Mouse (Mus musculus) midbrain, embryonic 10.5 days (tissue): ENCODE measurements around the gene Agt. TPM values are rescaled to one million over a fixed set of nuclear protein-coding genes. Genes with fewer than 3 reads are reported as not detected.

Source experiments
- DNase-seq: peaks from one replicate; pipeline ENCODE4 v3.0.0-alpha.2; 2017; ENCODE audit warnings: low spot score
- H3K27ac ChIP-seq: fragments of 300-500 bp; sonication (generic); replicated peaks from 2 replicates; pipeline ENCODE4 v1.5.1; 2016; ENCODE audit warnings: mild to moderate bottlenecking
- H3K27me3 ChIP-seq: fragments of 300-500 bp; sonication (generic); 2 replicates; pipeline ENCODE4 v1.6.1; 2016; ENCODE audit warnings: low read depth, mild to moderate bottlenecking; ENCODE audit not compliant: poor library complexity, severe bottlenecking
- H3K36me3 ChIP-seq: fragments of 300-500 bp; sonication (generic); 2 replicates; pipeline ENCODE4 v1.6.1; 2016; ENCODE audit warnings: mild to moderate bottlenecking, moderate library complexity
- H3K4me1 ChIP-seq: fragments of 300-500 bp; sonication (generic); 2 replicates; pipeline ENCODE4 v1.6.1; 2016
- H3K4me3 ChIP-seq: fragments of 300-500 bp; sonication (generic); 2 replicates; pipeline ENCODE4 v1.5.1; 2016; ENCODE audit warnings: mild to moderate bottlenecking, moderate library complexity
- H3K9me3 ChIP-seq: fragments of 300-500 bp; sonication (generic); replicated peaks from 2 replicates; pipeline ENCODE4 v1.6.1; 2016; ENCODE audit warnings: mild to moderate bottlenecking
- WGBS: fragments of 180-500 bp; shearing (Covaris S2); methylation state at CpG from one replicate; pipeline ENCODE4 v1.1.7; 2016; 5-methylcytosine and 5-hydroxymethylcytosine counted together
- polyA plus RNA-seq: library from polyadenylated mRNA; unstranded; fragments of >200 nt; fragmentation: Nextera tagmentation; extraction: Ambion mirVana; gene quantifications from 2 replicates; pipeline ENCODE4 v1.2.1, GENCODE M21; 2016

Gene Agt
- polyA plus RNA-seq, 1 experiment from 2014 or later, result not detected

GRCm38 (mm10) chr8:124520249-124521080 is 49.0 kb downstream of the Agt start, which contains the start of gene Cog2:
Gene Cog2, plus strand, starts transcription at chr8:124520767.
- Histone ChIP-seq H3K27me3 (no peaks in the 10 kb centered on the region), H3K9me3 (no peaks in the 10 kb centered on the region), H3K36me3 (peaks cover 6% of the 10 kb centered on the region), H3K4me1 (peaks cover 12% of the 10 kb centered on the region), H3K4me3 (peak within 1 kb of the TSS; percentile 90), H3K27ac (peak within 1 kb of the TSS; percentile 80)
- 10% methylated on average over 50 of the region's 50 CpGs for WGBS
- DNase-seq, result peak; percentile 93

GRCm38 (mm10) chr8:124517142-124517541 is 52.4 kb downstream of the Agt start:
- H3K4me1 ChIP-seq, result peaks cover 11% of the 10 kb centered on the region
- no peak for DNase-seq
- no peaks in the 10 kb centered on the region for H3K27me3 ChIP-seq
- WGBS, result 75% methylated on average over 6 of the region's 6 CpGs
- H3K36me3 ChIP-seq, result no peaks in the 10 kb centered on the region
- H3K27ac ChIP-seq, result no peak overlapping the region
- H3K4me3 ChIP-seq, result no peak overlapping the region
- no peaks in the 10 kb centered on the region for H3K9me3 ChIP-seq

- H3K4me3 ChIP-seq, result no peak overlapping the region
- 80% methylated on average over 6 of the region's 6 CpGs for WGBS
- H3K27me3 ChIP-seq, result no peaks in the 10 kb centered on the region
- peaks cover 4% of the 10 kb centered on the region for H3K4me1 ChIP-seq
- H3K36me3 ChIP-seq, result no peaks in the 10 kb centered on the region
- DNase-seq, result no peak
- no peak overlapping the region for H3K27ac ChIP-seq
- no peaks in the 10 kb centered on the region for H3K9me3 ChIP-seq
Measured at GRCm38 (mm10) chr8:124516525-124516924, 53.0 kb downstream of the Agt start.

- Histone ChIP-seq H3K27ac (no peak overlapping the region), H3K36me3 (no peaks in the 10 kb centered on the region), H3K9me3 (no peaks in the 10 kb centered on the region), H3K4me1 (no peaks in the 10 kb centered on the region), H3K4me3 (no peak overlapping the region), H3K27me3 (no peaks in the 10 kb centered on the region)
- 79% methylated on average over 3 of the region's 3 CpGs for WGBS
- no peak for DNase-seq
Measured at GRCm38 (mm10) chr8:124516039-124516438, 53.5 kb downstream of the Agt start.

- H3K27me3 ChIP-seq, result no peaks in the 10 kb centered on the region
- no peak overlapping the region for H3K27ac ChIP-seq
- H3K4me3 ChIP-seq, result no peak overlapping the region
- no peaks in the 10 kb centered on the region for H3K4me1 ChIP-seq
- WGBS, result 76% methylated on average over 3 of the region's 3 CpGs
- H3K36me3 ChIP-seq, result no peaks in the 10 kb centered on the region
- no peak for DNase-seq
- H3K9me3 ChIP-seq, result no peaks in the 10 kb centered on the region
Measured at GRCm38 (mm10) chr8:124509156-124509555, 60.4 kb downstream of the Agt start.

GRCm38 (mm10) chr8:124508321-124508695 is 61.2 kb downstream of the Agt start:
- 72% methylated on average over 6 of the region's 6 CpGs for WGBS
- no peak overlapping the region for H3K4me3 ChIP-seq
- no peaks in the 10 kb centered on the region for H3K27me3 ChIP-seq
- 0 out of 2 replicates have a peak, but pooled peaks cover 4% of the 10 kb centered on the region for H3K9me3 ChIP-seq
- no peak for DNase-seq
- H3K36me3 ChIP-seq, result no peaks in the 10 kb centered on the region
- no peak overlapping the region for H3K27ac ChIP-seq
- H3K4me1 ChIP-seq, result no peaks in the 10 kb centered on the region

GRCm38 (mm10) chr8:124507572-124508320 is 61.8 kb downstream of the Agt start:
- no peaks in the 10 kb centered on the region for H3K36me3 ChIP-seq
- H3K4me3 ChIP-seq, result no peak overlapping the region
- no peak overlapping the region for H3K27ac ChIP-seq
- no peaks in the 10 kb centered on the region for H3K4me1 ChIP-seq
- H3K27me3 ChIP-seq, result no peaks in the 10 kb centered on the region
- 0 out of 2 replicates have a peak, but pooled peaks cover 5% of the 10 kb centered on the region for H3K9me3 ChIP-seq
- DNase-seq, result no peak
- WGBS, result 79% methylated on average over 8 of the region's 8 CpGs

Other genes with a start within 250 kb of the Agt start
- gene Pgbd5, start 130.0 kb downstream of the Agt start, polyA plus RNA-seq, result 2.1 and 2.3 TPM in 2 replicates
- gene Cog2, start 48.9 kb downstream of the Agt start, polyA plus RNA-seq, result 45.6 and 46.5 TPM in 2 replicates
- gene Capn9, start 6.4 kb upstream of the Agt start, polyA plus RNA-seq, result not detected in 2 replicates
- 17.5 and 17.7 TPM in 2 replicates for gene 2310022B05Rik, start 93.7 kb upstream of the Agt start, polyA plus RNA-seq
- 53.3 and 56.0 TPM in 2 replicates for gene Ttc13, start 152.3 kb upstream of the Agt start, polyA plus RNA-seq
- 35.4 and 36.5 TPM in 2 replicates for gene Arv1, start 152.4 kb upstream of the Agt start, polyA plus RNA-seq
- 1.7 and 2.0 TPM in 2 replicates for gene Fam89a, start 182.1 kb upstream of the Agt start, polyA plus RNA-seq
- 0.46 and 1.4 TPM in 2 replicates for gene Trim67, start 223.4 kb upstream of the Agt start, polyA plus RNA-seq